Mouse (Mus musculus) thymus, adult 2 months (tissue): ENCODE results near the gene Kif1b.

ENCODE experiments used
- CTCF ChIP-seq: fragments of 200-500 bp; IDR thresholded peaks from 2 replicates; pipeline ENCODE4 v1.5.1; 2012; ENCODE audit warnings: mild to moderate bottlenecking, control low read depth, low read length, moderate library complexity, borderline replicate concordance; ENCODE audit not compliant: control insufficient read depth, poor library complexity, insufficient read depth; ENCODE audit errors: extremely low read depth
- POLR2A ChIP-seq: fragments of 200-500 bp; IDR thresholded peaks from 2 replicates; pipeline ENCODE4 v1.6.1; 2012; ENCODE audit warnings: mild to moderate bottlenecking, low read length, control low read depth, moderate library complexity; ENCODE audit not compliant: control insufficient read depth, poor library complexity, insufficient read depth; ENCODE audit errors: extremely low read depth

DNA sequence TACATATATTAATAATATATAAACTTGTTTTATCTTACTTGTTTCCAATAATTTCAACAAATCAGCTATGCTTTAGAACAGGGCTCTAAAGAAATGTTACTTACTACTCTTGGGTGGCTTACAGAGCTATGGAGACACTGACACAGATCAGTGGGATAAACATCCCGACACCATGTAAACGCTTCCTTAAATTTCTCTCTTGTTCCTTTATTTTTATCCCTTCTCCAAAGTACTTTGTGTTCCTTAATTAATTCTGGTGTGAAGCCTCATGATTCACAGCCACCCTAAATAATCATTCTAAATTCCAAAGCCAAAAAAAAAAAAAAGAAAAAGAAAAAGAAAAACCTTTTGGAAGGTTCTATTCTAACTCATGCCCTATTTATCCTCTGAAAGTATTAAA lies 42.6 kb downstream of the Kif1b start:
- TF ChIP-seq POLR2A = no peak
- no peak for TF ChIP-seq CTCF
